Mouse (Mus musculus) heart, embryonic 13.5 days (tissue): ENCODE data around the gene Dennd6b. TPM values are rescaled to one million over a fixed set of nuclear protein-coding genes. Genes with fewer than 3 reads are reported as not detected.

ENCODE experiments used
- ATAC-seq: fragments of 200-750 bp; cut with Nextera tagmentation; 2 replicates; pipeline ENCODE4 v1.8.0; 2017; ENCODE audit warnings: moderate TSS enrichment; ENCODE audit not compliant: insufficient number of reproducible peaks, low FRiP score, low TSS enrichment; ENCODE audit errors: extremely low read depth
- H3K27ac ChIP-seq: fragments of 300-500 bp; sonication (generic); replicated peaks from 2 replicates; pipeline ENCODE4 v1.5.1; 2015; ENCODE audit warnings: moderate library complexity, mild to moderate bottlenecking, inconsistent platforms
- H3K27me3 ChIP-seq: fragments of 300-500 bp; sonication (generic); replicated peaks from 2 replicates; pipeline ENCODE4 v1.6.1; 2015; ENCODE audit warnings: mild to moderate bottlenecking, inconsistent platforms
- H3K36me3 ChIP-seq: fragments of 300-500 bp; sonication (generic); 2 replicates; pipeline ENCODE4 v1.6.1; 2015; ENCODE audit warnings: mild to moderate bottlenecking, inconsistent platforms
- H3K4me1 ChIP-seq: fragments of 300-500 bp; sonication (generic); 2 replicates; pipeline ENCODE4 v1.6.1; 2015; ENCODE audit warnings: inconsistent platforms
- H3K4me2 ChIP-seq: fragments of 300-500 bp; sonication (generic); 2 replicates; pipeline ENCODE4 v1.6.1; 2015; ENCODE audit warnings: inconsistent platforms, mild to moderate bottlenecking, moderate library complexity
- H3K4me3 ChIP-seq: fragments of 300-500 bp; sonication (generic); 2 replicates; pipeline ENCODE4 v1.5.1; 2015; ENCODE audit warnings: moderate library complexity, mild to moderate bottlenecking, inconsistent platforms
- H3K9ac ChIP-seq: fragments of 300-500 bp; sonication (generic); 2 replicates; pipeline ENCODE4 v1.6.1; 2015; ENCODE audit warnings: inconsistent platforms, mild to moderate bottlenecking, moderate library complexity
- H3K9me3 ChIP-seq: fragments of 300-500 bp; sonication (generic); 2 replicates; pipeline ENCODE4 v1.6.1; 2016; ENCODE audit warnings: inconsistent platforms
- WGBS: fragments of 180-500 bp; shearing (Covaris S2); methylation state at CpG from one replicate; pipeline ENCODE4 v1.1.7; 2015; ENCODE audit warnings: mixed read lengths; 5-methylcytosine and 5-hydroxymethylcytosine counted together
- polyA plus RNA-seq: library from polyadenylated mRNA; unstranded; fragments of >200 nt; fragmentation: Nextera tagmentation; extraction: Ambion mirVana; gene quantifications from 2 replicates; pipeline ENCODE4 v1.2.1, GENCODE M21; 2015

The Dennd6b gene
- polyA plus RNA-seq, 1 experiment from 2014 or later: 17.4 TPM

- H3K9me3 ChIP-seq: no peaks in the 10 kb centered on the region
- ATAC-seq: no peak
- H3K36me3 ChIP-seq: peaks cover 14% of the 10 kb centered on the region
- peak overlapping the region; percentile 82 for H3K4me3 ChIP-seq
- 54% methylated on average over 10 of the region's 10 CpGs for WGBS
- H3K4me1 ChIP-seq: peaks cover 52% of the 10 kb centered on the region
- H3K27ac ChIP-seq: peak overlapping the region; percentile 95
- H3K4me2 ChIP-seq: peak overlapping the region; percentile 92
- H3K27me3 ChIP-seq: no peaks in the 10 kb centered on the region
- peak overlapping the region; percentile 96 for H3K9ac ChIP-seq
Measured at GRCm38 (mm10) chr15:89181561-89182270, 14.6 kb downstream of the Dennd6b start.

- H3K4me1 ChIP-seq: peaks cover 62% of the 10 kb centered on the region
- under 1% methylated on average over 67 of the region's 72 CpGs for WGBS
Measured at GRCm38 (mm10) chr15:89180571-89181229, 15.6 kb downstream of the Dennd6b start, which contains the start of gene Plxnb2. Gene Plxnb2, minus strand, starts transcription at chr15:89180788.

GRCm38 (mm10) chr15:89180081-89180541 lies 16.2 kb downstream of the Dennd6b start:
- Histone ChIP-seq H3K27me3 (no peaks in the 10 kb centered on the region), H3K9me3 (no peaks in the 10 kb centered on the region), H3K27ac (peak overlapping the region; percentile 95), H3K4me2 (peak overlapping the region; percentile 92), H3K9ac (peak overlapping the region; percentile 96), H3K4me3 (peak overlapping the region; percentile 82), H3K4me1 (peaks cover 68% of the 10 kb centered on the region), H3K36me3 (0 out of 2 replicates have a peak, but pooled peaks cover 4% of the 10 kb centered on the region)
- ATAC-seq: no peak
- WGBS: under 1% methylated on average over 26 of the region's 26 CpGs

More at GRCm38 (mm10) chr15:89180571-89181229, 15.6 kb downstream of the Dennd6b start, which contains the start of gene Plxnb2:
- no peaks in the 10 kb centered on the region for H3K27me3 ChIP-seq
- ATAC-seq: peak; percentile 79
- H3K9ac ChIP-seq: peak within 1 kb of the TSS; percentile 96
- no peaks in the 10 kb centered on the region for H3K9me3 ChIP-seq
- H3K4me2 ChIP-seq: peak within 1 kb of the TSS; percentile 92
- peak within 1 kb of the TSS; percentile 95 for H3K27ac ChIP-seq
- H3K4me3 ChIP-seq: peak within 1 kb of the TSS; percentile 82
- peaks cover 4% of the 10 kb centered on the region; the same call in 1 of the 2 replicates for H3K36me3 ChIP-seq

GRCm38 (mm10) chr15:89179630-89179964 lies 16.7 kb downstream of the Dennd6b start:
- Histone ChIP-seq H3K27ac (peak overlapping the region; percentile 95), H3K9ac (peak overlapping the region; percentile 96), H3K4me3 (peak overlapping the region; percentile 82), H3K4me2 (peak overlapping the region; percentile 92), H3K36me3 (0 out of 2 replicates have a peak, but pooled peaks cover 4% of the 10 kb centered on the region), H3K4me1 (peaks cover 73% of the 10 kb centered on the region), H3K27me3 (no peaks in the 10 kb centered on the region), H3K9me3 (no peaks in the 10 kb centered on the region)
- WGBS: 5% methylated on average over 6 of the region's 6 CpGs
- ATAC-seq: no peak

- peak; percentile 26; the same call in 1 of the 2 replicates for ATAC-seq
- H3K27me3 ChIP-seq: no peaks in the 10 kb centered on the region
- peak overlapping the region; percentile 96 for H3K9ac ChIP-seq
- no peaks in the 10 kb centered on the region for H3K36me3 ChIP-seq
- H3K9me3 ChIP-seq: no peaks in the 10 kb centered on the region
- WGBS: 3% methylated on average over 16 of the region's 16 CpGs
- peaks cover 78% of the 10 kb centered on the region for H3K4me1 ChIP-seq
- peak overlapping the region; percentile 95 for H3K27ac ChIP-seq
- peak overlapping the region; percentile 82 for H3K4me3 ChIP-seq
- H3K4me2 ChIP-seq: peak overlapping the region; percentile 92
Measured at GRCm38 (mm10) chr15:89178954-89179629, 17.2 kb downstream of the Dennd6b start.

GRCm38 (mm10) chr15:89178260-89178860 lies 17.9 kb downstream of the Dennd6b start:
- ATAC-seq: no peak
- H3K4me3 ChIP-seq: peak overlapping the region; percentile 82
- 59% methylated on average over 7 of the region's 7 CpGs for WGBS

GRCm38 (mm10) chr15:89177576-89178259 lies 18.6 kb downstream of the Dennd6b start:
- Histone ChIP-seq H3K4me3 (peak overlapping the region; percentile 82), H3K9me3 (no peaks in the 10 kb centered on the region), H3K9ac (peak overlapping the region; percentile 96), H3K27ac (peak overlapping the region; percentile 95), H3K27me3 (no peaks in the 10 kb centered on the region), H3K36me3 (no peaks in the 10 kb centered on the region), H3K4me2 (peak overlapping the region; percentile 92), H3K4me1 (peaks cover 90% of the 10 kb centered on the region)
- 58% methylated on average over 4 of the region's 4 CpGs for WGBS
- ATAC-seq: no peak

More at GRCm38 (mm10) chr15:89178260-89178860, 17.9 kb downstream of the Dennd6b start:
- no peaks in the 10 kb centered on the region for H3K9me3 ChIP-seq
- peaks cover 85% of the 10 kb centered on the region for H3K4me1 ChIP-seq
- H3K27ac ChIP-seq: peak overlapping the region; percentile 95
- H3K27me3 ChIP-seq: no peaks in the 10 kb centered on the region
- H3K4me2 ChIP-seq: peak overlapping the region; percentile 92
- no peaks in the 10 kb centered on the region for H3K36me3 ChIP-seq
- H3K9ac ChIP-seq: peak overlapping the region; percentile 96

- H3K4me2 ChIP-seq: peak overlapping the region; percentile 92
- 7% methylated on average over 5 of the region's 5 CpGs for WGBS
- ATAC-seq: no peak
- peaks cover 90% of the 10 kb centered on the region for H3K4me1 ChIP-seq
- H3K27me3 ChIP-seq: no peaks in the 10 kb centered on the region
- peak overlapping the region; percentile 95 for H3K27ac ChIP-seq
- H3K9me3 ChIP-seq: no peaks in the 10 kb centered on the region
- peak overlapping the region; percentile 70 for H3K9ac ChIP-seq
- no peaks in the 10 kb centered on the region for H3K36me3 ChIP-seq
- peak overlapping the region; percentile 18 for H3K4me3 ChIP-seq
Measured at GRCm38 (mm10) chr15:89177121-89177520, 19.2 kb downstream of the Dennd6b start.

GRCm38 (mm10) chr15:89175411-89176155 lies 20.7 kb downstream of the Dennd6b start:
- peaks cover 92% of the 10 kb centered on the region for H3K4me1 ChIP-seq
- no peak for ATAC-seq
- no peaks in the 10 kb centered on the region for H3K9me3 ChIP-seq
- no peaks in the 10 kb centered on the region for H3K36me3 ChIP-seq
- H3K4me2 ChIP-seq: 0 out of 2 replicates have a peak overlapping the region, but pooled peaks have one; percentile 4
- H3K4me3 ChIP-seq: no peak overlapping the region
- H3K9ac ChIP-seq: 0 out of 2 replicates have a peak overlapping the region, but pooled peaks have one; percentile 70
- 62% methylated on average over 13 of the region's 13 CpGs for WGBS
- H3K27ac ChIP-seq: no peak overlapping the region; the same call in 1 of the 2 replicates
- no peaks in the 10 kb centered on the region for H3K27me3 ChIP-seq

GRCm38 (mm10) chr15:89174889-89175339 lies 21.4 kb downstream of the Dennd6b start:
- Histone ChIP-seq H3K4me2 (peak overlapping the region; percentile 99; the same call in 1 of the 2 replicates), H3K4me1 (peaks cover 99% of the 10 kb centered on the region), H3K27me3 (no peaks in the 10 kb centered on the region), H3K9me3 (no peaks in the 10 kb centered on the region), H3K36me3 (peaks cover 2% of the 10 kb centered on the region; the same call in 1 of the 2 replicates), H3K9ac (no peak overlapping the region), H3K4me3 (no peak overlapping the region), H3K27ac (no peak overlapping the region)
- no peak for ATAC-seq
- 41% methylated on average over 11 of the region's 11 CpGs for WGBS
